Mouse (Mus musculus) neural tube, embryonic 15.5 days (tissue): Measurements from ENCODE around the gene Mettl7a3. TPM values are rescaled to one million over a fixed set of nuclear protein-coding genes. Genes with fewer than 3 reads are reported as not detected.
A peak's percentile ranks its signal among the peaks of the same experiment; 100 is the strongest.
"Not testable (repeated sequence)": the region's sequence is repeated elsewhere in the genome, so short reads cannot be mapped to it uniquely, and the experiment has no call there.

Experiments
- ATAC-seq: fragments of 200-750 bp; cut with Nextera tagmentation; 2 replicates; pipeline ENCODE4 v1.8.0; 2017; ENCODE audit warnings: mild to moderate bottlenecking, moderate TSS enrichment, moderate library complexity; ENCODE audit not compliant: low FRiP score
- H3K27ac ChIP-seq: fragments of 300-500 bp; sonication (generic); replicated peaks from 2 replicates; pipeline ENCODE4 v1.5.1; 2015; ENCODE audit warnings: mild to moderate bottlenecking, inconsistent platforms
- H3K27me3 ChIP-seq: fragments of 300-500 bp; sonication (generic); replicated peaks from 2 replicates; pipeline ENCODE4 v1.6.1; 2015; ENCODE audit warnings: inconsistent platforms
- H3K36me3 ChIP-seq: fragments of 300-500 bp; sonication (generic); 2 replicates; pipeline ENCODE4 v1.6.1; 2015; ENCODE audit warnings: inconsistent platforms
- H3K4me1 ChIP-seq: fragments of 300-500 bp; sonication (generic); 2 replicates; pipeline ENCODE4 v1.6.1; 2015; ENCODE audit warnings: inconsistent platforms
- H3K4me2 ChIP-seq: fragments of 300-500 bp; sonication (generic); 2 replicates; pipeline ENCODE4 v1.6.1; 2015; ENCODE audit warnings: inconsistent platforms, mild to moderate bottlenecking, moderate library complexity
- H3K4me3 ChIP-seq: fragments of 300-500 bp; sonication (generic); replicated peaks from 2 replicates; pipeline ENCODE4 v1.5.1; 2015; ENCODE audit warnings: mild to moderate bottlenecking, inconsistent platforms
- H3K9ac ChIP-seq: fragments of 300-500 bp; sonication (generic); replicated peaks from 2 replicates; pipeline ENCODE4 v1.6.1; 2015; ENCODE audit warnings: mild to moderate bottlenecking, inconsistent platforms
- H3K9me3 ChIP-seq: fragments of 300-500 bp; sonication (generic); replicated peaks from 2 replicates; pipeline ENCODE4 v1.6.1; 2016; ENCODE audit warnings: inconsistent platforms
- WGBS: fragments of 180-500 bp; shearing (Covaris S2); methylation state at CpG from one replicate; pipeline ENCODE4 v1.1.7; 2015; ENCODE audit warnings: mixed read lengths; 5-methylcytosine and 5-hydroxymethylcytosine counted together
- polyA plus RNA-seq: library from polyadenylated mRNA; unstranded; fragments of >200 nt; fragmentation: Nextera tagmentation; extraction: Ambion mirVana; gene quantifications from 2 replicates; pipeline ENCODE4 v1.2.1, GENCODE M21; 2015

Mettl7a3 gene
- polyA plus RNA-seq, 1 experiment from 2014 or later, result 0.64 TPM

- not testable (repeated sequence) for H3K4me2 ChIP-seq, H3K4me3 ChIP-seq, H3K36me3 ChIP-seq, H3K27me3 ChIP-seq, H3K27ac ChIP-seq, H3K9me3 ChIP-seq, H3K9ac ChIP-seq
- ATAC-seq, result peak; percentile 28; the same call in 1 of the 2 replicates
- WGBS, result 63% methylated on average over 3 of the region's 10 CpGs
- peaks cover 13% of the 10 kb centered on the region for H3K4me1 ChIP-seq
Observed at GRCm38 (mm10) chr15:100332077-100332961, 2.4 kb upstream of the Mettl7a3 start.

GRCm38 (mm10) chr15:100337328-100337727 lies 2.6 kb downstream of the Mettl7a3 start:
- H3K9me3 ChIP-seq, H3K27me3 ChIP-seq, H3K9ac ChIP-seq, H3K36me3 ChIP-seq, H3K4me2 ChIP-seq, H3K4me3 ChIP-seq, H3K4me1 ChIP-seq, ATAC-seq, H3K27ac ChIP-seq: not testable (repeated sequence)

- H3K9me3 ChIP-seq, ATAC-seq, H3K36me3 ChIP-seq, H3K27me3 ChIP-seq, H3K9ac ChIP-seq, H3K4me1 ChIP-seq, H3K4me2 ChIP-seq, H3K4me3 ChIP-seq, H3K27ac ChIP-seq: not testable (repeated sequence)
- 44% methylated on average over 10 of the region's 10 CpGs for whole genome bisulfite sequencing
Observed at GRCm38 (mm10) chr15:100337847-100338246, 3.1 kb downstream of the Mettl7a3 start.

GRCm38 (mm10) chr15:100341314-100341980 lies 6.7 kb downstream of the Mettl7a3 start:
- not testable (repeated sequence) for H3K36me3 ChIP-seq, H3K4me3 ChIP-seq, H3K4me2 ChIP-seq, ATAC-seq, H3K4me1 ChIP-seq, H3K27ac ChIP-seq, H3K27me3 ChIP-seq, H3K9me3 ChIP-seq, H3K9ac ChIP-seq
- 86% methylated on average over 4 of the region's 5 CpGs for WGBS

GRCm38 (mm10) chr15:100345484-100345883 lies 10.8 kb downstream of the Mettl7a3 start:
- no peaks in the 10 kb centered on the region for H3K27me3 ChIP-seq
- no peak overlapping the region for H3K27ac ChIP-seq
- no peak overlapping the region for H3K4me2 ChIP-seq
- H3K4me3 ChIP-seq, result no peak overlapping the region
- H3K9ac ChIP-seq, result no peak overlapping the region
- no peaks in the 10 kb centered on the region for H3K9me3 ChIP-seq
- no peaks in the 10 kb centered on the region for H3K36me3 ChIP-seq
- ATAC-seq, result no peak
- H3K4me1 ChIP-seq, result no peaks in the 10 kb centered on the region

- WGBS, result 62% methylated on average over 13 of the region's 14 CpGs
- H3K4me3 ChIP-seq, result no peak overlapping the region
- H3K4me1 ChIP-seq, result no peaks in the 10 kb centered on the region
- H3K36me3 ChIP-seq, result no peaks in the 10 kb centered on the region
- H3K27me3 ChIP-seq, result no peaks in the 10 kb centered on the region
- no peak overlapping the region for H3K4me2 ChIP-seq
- H3K9me3 ChIP-seq, result no peaks in the 10 kb centered on the region
- H3K27ac ChIP-seq, result no peak overlapping the region
- no peak overlapping the region for H3K9ac ChIP-seq
- ATAC-seq, result no peak
Observed at GRCm38 (mm10) chr15:100346761-100347160, 12.0 kb downstream of the Mettl7a3 start.

GRCm38 (mm10) chr15:100349496-100349895 lies 14.8 kb downstream of the Mettl7a3 start:
- ATAC-seq, result no peak
- Histone ChIP-seq H3K9ac (no peak overlapping the region), H3K4me3 (no peak overlapping the region), H3K4me2 (no peak overlapping the region), H3K27ac (no peak overlapping the region), H3K27me3 (no peaks in the 10 kb centered on the region), H3K36me3 (no peaks in the 10 kb centered on the region), H3K9me3 (no peaks in the 10 kb centered on the region), H3K4me1 (no peaks in the 10 kb centered on the region)
- 64% methylated on average over 2 of the region's 2 CpGs for WGBS

GRCm38 (mm10) chr15:100351501-100352060 lies 16.9 kb downstream of the Mettl7a3 start:
- Histone ChIP-seq H3K4me3 (no peak overlapping the region), H3K4me1 (no peaks in the 10 kb centered on the region), H3K9me3 (no peaks in the 10 kb centered on the region), H3K9ac (no peak overlapping the region), H3K27ac (no peak overlapping the region), H3K27me3 (no peaks in the 10 kb centered on the region), H3K4me2 (no peak overlapping the region), H3K36me3 (no peaks in the 10 kb centered on the region)
- WGBS, result 75% methylated on average over 6 of the region's 6 CpGs
- no peak for ATAC-seq

- no peak within 1 kb of the TSS for H3K4me2 ChIP-seq
- H3K9ac ChIP-seq, result no peak within 1 kb of the TSS
- no peak within 1 kb of the TSS for H3K27ac ChIP-seq
- H3K36me3 ChIP-seq, result no peaks in the 10 kb centered on the region
- 84% methylated on average over 10 of the region's 10 CpGs for WGBS
- H3K27me3 ChIP-seq, result no peaks in the 10 kb centered on the region
- H3K4me3 ChIP-seq, result no peak within 1 kb of the TSS
- H3K9me3 ChIP-seq, result no peaks in the 10 kb centered on the region
- ATAC-seq, result no peak
- no peaks in the 10 kb centered on the region for H3K4me1 ChIP-seq
Observed at GRCm38 (mm10) chr15:100352711-100353250, 18.1 kb downstream of the Mettl7a3 start, which contains the start of the genes Methig1 and Mettl7a2. Gene Methig1, plus strand, starts transcription at chr15:100353149. Gene Mettl7a2, plus strand, starts transcription at chr15:100353200.

- not testable (repeated sequence) for H3K4me3 ChIP-seq, H3K36me3 ChIP-seq, H3K4me1 ChIP-seq, H3K9me3 ChIP-seq, ATAC-seq, H3K27me3 ChIP-seq, H3K4me2 ChIP-seq, H3K9ac ChIP-seq, H3K27ac ChIP-seq
- WGBS, result 89% methylated on average over 19 of the region's 22 CpGs
Observed at GRCm38 (mm10) chr15:100353399-100353798, 18.7 kb downstream of the Mettl7a3 start.

- H3K4me3 ChIP-seq, result no peak overlapping the region
- 44% methylated on average over 5 of the region's 5 CpGs for WGBS
Observed at GRCm38 (mm10) chr15:100355876-100356275, 21.1 kb downstream of the Mettl7a3 start.

More at GRCm38 (mm10) chr15:100355876-100356275, 21.1 kb downstream of the Mettl7a3 start:
- Histone ChIP-seq H3K9me3 (no peaks in the 10 kb centered on the region), H3K4me2 (no peak overlapping the region), H3K27ac (no peak overlapping the region), H3K9ac (no peak overlapping the region), H3K36me3 (no peaks in the 10 kb centered on the region), H3K27me3 (no peaks in the 10 kb centered on the region), H3K4me1 (no peaks in the 10 kb centered on the region)
- ATAC-seq, result no peak
